Mouse (Mus musculus): ENCODE measurements around the gene Vmn2r21. TPM values are rescaled to one million over a fixed set of nuclear protein-coding genes. Genes with fewer than 3 reads are reported as not detected.

The Vmn2r21 gene
- not detected for polyA plus RNA-seq (2014; fragmentation: Illumina TruSeq; extraction: RNeasy Lipid Tissue Mini Kit (QIAGEN cat#74804); ENCODE audit: low read depth, low replicate concordance)

DNA sequence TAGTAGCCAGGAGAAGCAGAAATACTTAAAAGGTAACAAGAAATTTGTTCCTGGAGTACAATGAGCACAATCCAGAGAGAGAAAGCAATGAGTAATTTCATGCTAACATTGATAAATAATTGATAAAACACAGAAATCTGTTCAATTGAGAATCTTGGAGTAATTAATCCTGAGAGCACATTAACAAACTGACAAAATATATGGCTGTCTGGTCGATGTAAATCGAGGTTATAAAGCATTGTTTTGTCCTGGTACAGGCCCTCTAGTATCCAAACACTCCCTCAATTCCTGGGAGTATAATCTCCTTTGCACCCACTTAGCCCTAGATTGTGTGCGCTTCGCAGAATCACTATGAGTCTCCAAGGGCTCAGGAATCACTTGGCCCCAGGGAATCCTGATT, at the start of gene Vmn2r21:
Gene Vmn2r21 (minus strand): TSS at position 101 of the 400 bp plus-strand sequence.

Other genes with a start within 250 kb of the Vmn2r21 start
- gene Clec4e, start 243.5 kb downstream of the Vmn2r21 start, polyA plus RNA-seq (2014; fragmentation: Illumina TruSeq; extraction: RNeasy Lipid Tissue Mini Kit (QIAGEN cat#74804); ENCODE audit: low read depth, low replicate concordance), result not detected
- gene Vmn2r19, start 225.1 kb downstream of the Vmn2r21 start, polyA plus RNA-seq (2014; fragmentation: Illumina TruSeq; extraction: RNeasy Lipid Tissue Mini Kit (QIAGEN cat#74804); ENCODE audit: low read depth, low replicate concordance), result not detected
- not detected for gene Vmn2r20, start 115.3 kb downstream of the Vmn2r21 start, polyA plus RNA-seq (2014; fragmentation: Illumina TruSeq; extraction: RNeasy Lipid Tissue Mini Kit (QIAGEN cat#74804); ENCODE audit: low read depth, low replicate concordance)
- not detected for gene Vmn2r22, start 117.3 kb upstream of the Vmn2r21 start, polyA plus RNA-seq (2014; fragmentation: Illumina TruSeq; extraction: RNeasy Lipid Tissue Mini Kit (QIAGEN cat#74804); ENCODE audit: low read depth, low replicate concordance)
- gene Vmn2r23, start 169.3 kb upstream of the Vmn2r21 start, polyA plus RNA-seq (2014; fragmentation: Illumina TruSeq; extraction: RNeasy Lipid Tissue Mini Kit (QIAGEN cat#74804); ENCODE audit: low read depth, low replicate concordance), result not detected
- not detected for gene Vmn2r24, start 245.5 kb upstream of the Vmn2r21 start, polyA plus RNA-seq (2014; fragmentation: Illumina TruSeq; extraction: RNeasy Lipid Tissue Mini Kit (QIAGEN cat#74804); ENCODE audit: low read depth, low replicate concordance)

Measured in heart, adult 10 weeks (tissue).